Mouse (Mus musculus) hindbrain, embryonic 13.5 days (tissue): ENCODE data around the gene Gria1. TPM values are rescaled to one million over a fixed set of nuclear protein-coding genes. Genes with fewer than 3 reads are reported as not detected.

ENCODE experiments used
- ATAC-seq: fragments of 200-750 bp; cut with Nextera tagmentation; 2 replicates; pipeline ENCODE4 v1.8.0; 2017; ENCODE audit warnings: moderate TSS enrichment; ENCODE audit not compliant: low FRiP score
- H3K27ac ChIP-seq: fragments of 300-500 bp; sonication (generic); 2 replicates; pipeline ENCODE4 v1.5.1; 2015; ENCODE audit warnings: inconsistent platforms, mild to moderate bottlenecking, moderate library complexity
- H3K27me3 ChIP-seq: fragments of 300-500 bp; sonication (generic); 2 replicates; pipeline ENCODE4 v1.6.1; 2015; ENCODE audit warnings: mild to moderate bottlenecking, inconsistent platforms
- H3K36me3 ChIP-seq: fragments of 300-500 bp; sonication (generic); 2 replicates; pipeline ENCODE4 v1.6.1; 2015; ENCODE audit warnings: mild to moderate bottlenecking, inconsistent platforms
- H3K4me1 ChIP-seq: fragments of 300-500 bp; sonication (generic); replicated peaks from 2 replicates; pipeline ENCODE4 v1.6.1; 2015; ENCODE audit warnings: inconsistent platforms
- H3K4me2 ChIP-seq: fragments of 300-500 bp; sonication (generic); 2 replicates; pipeline ENCODE4 v1.6.1; 2015; ENCODE audit warnings: inconsistent platforms, mild to moderate bottlenecking, moderate library complexity
- H3K4me3 ChIP-seq: fragments of 300-500 bp; sonication (generic); 2 replicates; pipeline ENCODE4 v1.5.1; 2015; ENCODE audit warnings: mild to moderate bottlenecking, inconsistent platforms
- H3K9ac ChIP-seq: fragments of 300-500 bp; sonication (generic); 2 replicates; pipeline ENCODE4 v1.6.1; 2015; ENCODE audit warnings: mild to moderate bottlenecking, inconsistent platforms
- H3K9me3 ChIP-seq: fragments of 300-500 bp; sonication (generic); 2 replicates; pipeline ENCODE4 v1.6.1; 2016; ENCODE audit warnings: inconsistent platforms
- WGBS: fragments of 180-500 bp; shearing (Covaris S2); methylation state at CpG from one replicate; pipeline ENCODE4 v1.1.7; 2015; 5-methylcytosine and 5-hydroxymethylcytosine counted together
- polyA plus RNA-seq: library from polyadenylated mRNA; unstranded; fragments of >200 nt; fragmentation: Nextera tagmentation; extraction: Ambion mirVana; gene quantifications from 2 replicates; pipeline ENCODE4 v1.2.1, GENCODE M21; 2015

Gria1 gene
- polyA plus RNA-seq, 1 experiment from 2014 or later = 29.4 TPM

DNA sequence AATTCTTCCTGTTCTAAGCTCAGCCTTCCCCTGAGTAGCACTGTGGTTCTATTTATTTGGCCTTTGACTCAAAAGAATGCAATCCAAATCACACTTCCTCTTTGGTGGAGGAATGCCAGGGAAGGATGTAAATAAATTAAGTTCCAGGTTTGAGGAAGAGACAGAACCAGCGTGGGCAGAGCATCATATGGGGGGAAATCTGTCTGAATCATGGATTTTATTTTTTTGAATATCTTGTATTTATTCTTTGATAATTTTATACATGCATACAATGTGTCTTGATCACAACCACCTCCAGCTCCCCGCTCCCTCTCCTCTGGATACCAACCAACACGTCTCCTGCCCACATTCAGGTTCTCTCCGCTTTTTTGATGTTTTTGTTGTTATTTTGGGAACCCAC lies 312.9 kb downstream of the Gria1 start:
- no peaks in the 10 kb centered on the region for H3K4me1 ChIP-seq

More for the DNA sequence above, 312.9 kb downstream of the Gria1 start:
- H3K36me3 ChIP-seq = no peaks in the 10 kb centered on the region
- no peak for ATAC-seq
- H3K9me3 ChIP-seq = no peaks in the 10 kb centered on the region
- no peak overlapping the region for H3K4me2 ChIP-seq
- H3K4me3 ChIP-seq = no peak overlapping the region
- H3K9ac ChIP-seq = no peak overlapping the region
- H3K27ac ChIP-seq = no peak overlapping the region
- no peaks in the 10 kb centered on the region for H3K27me3 ChIP-seq
- WGBS = 87% methylated on average over 4 of the region's 4 CpGs
